Mouse (Mus musculus): ENCODE results near the gene Stk38. TPM values are rescaled to one million over a fixed set of nuclear protein-coding genes. Genes with fewer than 3 reads are reported as not detected.

The Stk38 gene
- total and polyA plus RNA-seq, 2 experiments, result 45.8 to 54.4 TPM

DNA sequence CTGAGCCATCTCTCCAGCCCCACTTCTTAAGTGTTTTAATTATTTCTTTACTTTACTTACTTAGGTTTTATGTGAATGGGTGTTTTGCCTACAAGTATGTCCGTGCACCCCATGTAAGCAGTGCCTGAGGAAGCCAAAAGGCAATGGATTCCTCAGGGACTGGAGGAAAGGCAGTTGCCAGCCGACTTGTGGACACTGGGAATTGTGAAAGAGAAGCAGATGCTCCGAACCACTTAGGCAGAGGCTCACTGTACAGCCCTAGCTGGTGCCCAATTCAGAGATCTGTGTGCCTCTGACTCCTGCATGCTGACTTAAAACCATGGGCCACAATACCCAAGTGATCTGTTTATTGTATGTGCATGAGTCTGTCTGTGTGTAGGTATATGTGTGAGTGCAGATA, 18.8 kb downstream of the Stk38 start:
- no peak for DNase-seq (ENCODE audit: extremely low read depth, low read depth, low spot score)
- Histone ChIP-seq H3K36me3 (ENCODE audit: control insufficient read depth, insufficient read depth, low read length) (peaks cover 29% of the 10 kb centered on the region), H3K27me3 (ENCODE audit: control insufficient read depth, insufficient read depth, low read length) (no peaks in the 10 kb centered on the region), H3K27ac (replicated peaks; ENCODE audit: insufficient read depth, low read depth, low read length) (no peak overlapping the region), H3K9ac (ENCODE audit: low read depth, low read length) (no peak overlapping the region), H3K4me1 (ENCODE audit: control insufficient read depth, insufficient read depth, low read length) (no peaks in the 10 kb centered on the region), H3K4me3 (ENCODE audit: insufficient read depth, low read depth, low read length) (no peak overlapping the region), H3K79me2 (ENCODE audit: control insufficient read depth, insufficient read depth, low read length) (no peaks in the 10 kb centered on the region)
- 71% methylated on average over 3 of the region's 3 CpGs for WGBS
- TF ChIP-seq CTCF (IDR thresholded peaks at IDR 0.05; ENCODE audit: low read depth, low read length) (no peak), POLR2A (IDR thresholded peaks at IDR 0.05; ENCODE audit: extremely low read depth, insufficient read depth, low read length) (no peak)

DNA sequence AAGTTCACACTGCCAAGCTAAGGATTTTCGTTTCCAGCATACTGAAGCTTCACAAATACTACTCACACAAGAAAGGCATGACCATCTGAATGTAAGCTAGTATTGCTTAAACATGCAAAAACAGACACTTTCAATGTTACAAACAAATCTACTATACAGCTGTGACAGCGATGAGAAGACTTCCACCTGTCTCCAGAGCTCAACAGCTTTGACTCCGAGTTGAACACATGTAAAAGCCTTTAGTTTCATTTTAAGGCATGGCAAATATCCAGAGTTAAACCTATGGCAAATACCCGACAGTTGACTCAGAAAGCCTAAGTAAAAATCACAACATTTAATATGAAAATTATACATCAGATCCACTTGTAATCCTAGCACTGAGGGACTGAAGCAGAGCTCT, 19.5 kb downstream of the Stk38 start:
- no peak for TF ChIP-seq CTCF (IDR thresholded peaks at IDR 0.05; ENCODE audit: low read depth, low read length)
- TF ChIP-seq POLR2A (IDR thresholded peaks at IDR 0.05; ENCODE audit: extremely low read depth, insufficient read depth, low read length), result no peak
- no peaks in the 10 kb centered on the region for H3K27me3 ChIP-seq (ENCODE audit: control insufficient read depth, insufficient read depth, low read length)
- H3K9ac ChIP-seq (ENCODE audit: low read depth, low read length), result no peak overlapping the region
- no peak overlapping the region for H3K27ac ChIP-seq (replicated peaks; ENCODE audit: insufficient read depth, low read depth, low read length)
- H3K36me3 ChIP-seq (ENCODE audit: control insufficient read depth, insufficient read depth, low read length), result peaks cover 31% of the 10 kb centered on the region
- no peaks in the 10 kb centered on the region for H3K4me1 ChIP-seq (ENCODE audit: control insufficient read depth, insufficient read depth, low read length)
- DNase-seq (ENCODE audit: extremely low read depth, low read depth, low spot score), result peak; percentile 49
- 88% methylated on average over 4 of the region's 4 CpGs for WGBS
- H3K4me3 ChIP-seq (ENCODE audit: insufficient read depth, low read depth, low read length), result no peak overlapping the region
- no peaks in the 10 kb centered on the region for H3K79me2 ChIP-seq (ENCODE audit: control insufficient read depth, insufficient read depth, low read length)

DNA sequence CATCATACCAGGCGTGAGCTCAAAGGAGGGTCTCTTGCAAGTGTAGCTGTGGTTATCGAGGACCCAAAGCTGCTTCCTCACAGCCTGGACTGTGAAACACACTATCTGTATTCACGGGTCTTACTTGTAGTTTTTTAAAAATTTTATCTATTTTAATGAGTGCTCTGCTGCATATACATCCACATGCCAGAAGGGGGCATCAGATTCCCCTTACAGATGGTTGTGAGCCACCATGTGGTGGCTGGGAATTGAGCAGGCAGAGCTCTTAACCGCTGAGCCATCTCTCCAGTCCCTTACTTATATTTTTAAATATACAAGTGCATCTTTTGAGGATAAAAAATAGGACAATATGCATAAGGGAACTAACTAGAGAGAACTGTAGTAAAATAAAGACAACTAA, 20.1 kb downstream of the Stk38 start:
- Histone ChIP-seq H3K9ac (ENCODE audit: low read depth, low read length) (no peak overlapping the region), H3K79me2 (ENCODE audit: control insufficient read depth, insufficient read depth, low read length) (no peaks in the 10 kb centered on the region), H3K36me3 (ENCODE audit: control insufficient read depth, insufficient read depth, low read length) (peaks cover 33% of the 10 kb centered on the region), H3K27ac (replicated peaks; ENCODE audit: insufficient read depth, low read depth, low read length) (no peak overlapping the region), H3K4me1 (ENCODE audit: control insufficient read depth, insufficient read depth, low read length) (no peaks in the 10 kb centered on the region), H3K4me3 (ENCODE audit: insufficient read depth, low read depth, low read length) (no peak overlapping the region), H3K27me3 (ENCODE audit: control insufficient read depth, insufficient read depth, low read length) (no peaks in the 10 kb centered on the region)
- WGBS, result 72% methylated on average over 4 of the region's 4 CpGs
- peak; percentile 46 for DNase-seq (ENCODE audit: extremely low read depth, low read depth, low spot score)
- TF ChIP-seq POLR2A (IDR thresholded peaks at IDR 0.05; ENCODE audit: extremely low read depth, insufficient read depth, low read length) (no peak), CTCF (IDR thresholded peaks at IDR 0.05; ENCODE audit: low read depth, low read length) (peak; percentile 77)

DNA sequence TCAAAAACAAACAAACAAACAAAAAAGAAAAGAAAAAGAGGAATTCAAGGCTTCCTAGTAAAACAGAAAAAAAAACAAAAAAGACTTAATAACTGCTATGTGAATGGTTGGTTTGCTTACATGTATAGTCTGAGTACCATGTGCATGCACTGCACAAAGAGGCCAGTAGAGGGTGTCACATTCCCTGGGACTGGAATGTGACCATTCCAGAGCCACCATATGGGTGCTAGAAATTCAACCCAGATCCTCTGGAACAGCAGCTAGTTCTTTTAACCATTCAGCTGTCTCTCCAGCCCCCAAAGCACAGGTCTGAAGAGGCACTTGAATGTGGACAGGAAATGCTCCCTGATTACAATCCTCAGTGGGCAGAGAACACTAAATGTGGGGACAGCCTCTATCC, 21.0 kb downstream of the Stk38 start:
- peaks cover 34% of the 10 kb centered on the region for H3K36me3 ChIP-seq (ENCODE audit: control insufficient read depth, insufficient read depth, low read length)
- peak; percentile 24 for DNase-seq (ENCODE audit: extremely low read depth, low read depth, low spot score)

DNA sequence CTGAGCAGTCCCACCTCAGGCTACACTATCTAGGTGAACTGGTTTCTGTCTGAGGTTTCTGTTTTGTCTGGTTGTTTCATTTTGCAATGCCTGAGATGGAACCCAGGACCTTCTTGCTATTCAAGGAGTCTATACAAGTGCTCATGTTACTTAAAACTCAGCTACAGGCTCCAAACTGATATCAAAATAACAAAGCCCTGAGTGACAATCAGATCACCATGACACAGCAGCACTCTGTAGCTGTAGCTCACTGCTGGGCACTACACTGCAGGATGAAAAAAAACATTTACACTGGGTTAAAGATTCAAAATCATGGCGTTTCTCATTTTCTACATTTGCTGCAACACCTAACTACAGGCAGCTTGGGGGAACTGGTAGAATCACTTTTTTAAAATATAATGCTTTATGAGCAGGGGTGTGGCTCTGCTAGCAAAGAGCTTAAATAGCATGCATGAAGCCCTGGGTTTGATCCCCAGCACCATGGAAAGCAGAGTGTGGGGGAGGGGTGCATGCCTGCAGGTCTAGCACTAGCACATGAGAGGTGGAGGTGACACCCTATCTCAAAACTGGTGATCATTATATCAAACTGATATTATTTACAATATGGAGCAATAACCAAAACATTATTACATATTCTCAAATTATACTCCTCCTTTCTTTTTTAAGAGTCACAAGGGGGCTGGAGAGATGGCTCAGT, 22.9 kb downstream of the Stk38 start:
- Histone ChIP-seq H3K79me2 (ENCODE audit: control insufficient read depth, insufficient read depth, low read length) (no peaks in the 10 kb centered on the region), H3K4me3 (ENCODE audit: insufficient read depth, low read depth, low read length) (no peak overlapping the region), H3K27ac (replicated peaks; ENCODE audit: insufficient read depth, low read depth, low read length) (no peak overlapping the region), H3K27me3 (ENCODE audit: control insufficient read depth, insufficient read depth, low read length) (no peaks in the 10 kb centered on the region), H3K4me1 (ENCODE audit: control insufficient read depth, insufficient read depth, low read length) (no peaks in the 10 kb centered on the region), H3K36me3 (ENCODE audit: control insufficient read depth, insufficient read depth, low read length) (peaks cover 31% of the 10 kb centered on the region), H3K9ac (ENCODE audit: low read depth, low read length) (no peak overlapping the region)
- no peak for TF ChIP-seq CTCF (IDR thresholded peaks at IDR 0.05; ENCODE audit: low read depth, low read length)
- TF ChIP-seq POLR2A (IDR thresholded peaks at IDR 0.05; ENCODE audit: extremely low read depth, insufficient read depth, low read length), result no peak
- DNase-seq (ENCODE audit: extremely low read depth, low read depth, low spot score), result no peak
- 86% methylated on average over 1 of the region's 1 CpGs for WGBS

More for the DNA sequence above, 21.0 kb downstream of the Stk38 start:
- no peak overlapping the region for H3K4me3 ChIP-seq (ENCODE audit: insufficient read depth, low read depth, low read length)
- H3K4me1 ChIP-seq (ENCODE audit: control insufficient read depth, insufficient read depth, low read length), result no peaks in the 10 kb centered on the region
- no peaks in the 10 kb centered on the region for H3K27me3 ChIP-seq (ENCODE audit: control insufficient read depth, insufficient read depth, low read length)
- H3K79me2 ChIP-seq (ENCODE audit: control insufficient read depth, insufficient read depth, low read length), result no peaks in the 10 kb centered on the region
- TF ChIP-seq POLR2A (IDR thresholded peaks at IDR 0.05; ENCODE audit: extremely low read depth, insufficient read depth, low read length) (no peak), CTCF (IDR thresholded peaks at IDR 0.05; ENCODE audit: low read depth, low read length) (peak; percentile 60; the same call in 1 of the 2 replicates)
- H3K27ac ChIP-seq (replicated peaks; ENCODE audit: insufficient read depth, low read depth, low read length), result no peak overlapping the region
- no peak overlapping the region for H3K9ac ChIP-seq (ENCODE audit: low read depth, low read length)

DNA sequence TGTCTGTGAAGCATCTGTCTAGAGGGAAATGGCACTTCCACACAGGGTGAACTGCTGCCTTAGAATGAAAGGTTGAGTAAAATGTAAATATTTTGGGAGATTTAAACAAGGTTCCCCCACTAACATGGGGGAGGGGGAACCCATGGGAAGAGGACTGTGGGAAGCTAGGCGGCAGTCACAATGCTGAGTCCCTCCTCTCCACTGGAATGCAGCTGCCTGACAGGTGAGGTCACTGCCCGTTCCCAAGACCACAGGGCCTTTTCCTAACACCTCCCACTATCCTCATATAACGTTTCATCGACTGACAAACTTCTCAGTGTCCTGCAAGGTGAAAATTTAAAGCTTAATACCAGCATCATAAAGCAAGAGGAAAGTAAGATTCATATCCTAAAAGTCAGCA, 25.2 kb downstream of the Stk38 start:
- no peaks in the 10 kb centered on the region for H3K27me3 ChIP-seq (ENCODE audit: control insufficient read depth, insufficient read depth, low read length)
- no peak for DNase-seq (ENCODE audit: extremely low read depth, low read depth, low spot score)
- no peak for TF ChIP-seq CTCF (IDR thresholded peaks at IDR 0.05; ENCODE audit: low read depth, low read length)
- TF ChIP-seq POLR2A (IDR thresholded peaks at IDR 0.05; ENCODE audit: extremely low read depth, insufficient read depth, low read length), result no peak
- no peak overlapping the region for H3K27ac ChIP-seq (replicated peaks; ENCODE audit: insufficient read depth, low read depth, low read length)
- 35% methylated on average over 4 of the region's 4 CpGs for WGBS
- no peak overlapping the region for H3K9ac ChIP-seq (ENCODE audit: low read depth, low read length)
- H3K79me2 ChIP-seq (ENCODE audit: control insufficient read depth, insufficient read depth, low read length), result no peaks in the 10 kb centered on the region
- H3K4me3 ChIP-seq (ENCODE audit: insufficient read depth, low read depth, low read length), result no peak overlapping the region
- peaks cover 7% of the 10 kb centered on the region for H3K4me1 ChIP-seq (ENCODE audit: control insufficient read depth, insufficient read depth, low read length)
- H3K36me3 ChIP-seq (ENCODE audit: control insufficient read depth, insufficient read depth, low read length), result peaks cover 30% of the 10 kb centered on the region

Measured in liver, adult 2 months (tissue).